Mouse (Mus musculus): Measurements from ENCODE around the gene Fbxl16. TPM values are rescaled to one million over a fixed set of nuclear protein-coding genes. Genes with fewer than 3 reads are reported as not detected.
A peak's percentile ranks its signal among the peaks of the same experiment; 100 is the strongest.

Fbxl16 gene
- total and polyA plus RNA-seq, 2 experiments from 2014 or later: 45.8 to 143 TPM

- 91% methylated on average over 4 of the region's 4 CpGs for WGBS
- H3K27me3 ChIP-seq (ENCODE audit: insufficient read depth, low read length): no peaks in the 10 kb centered on the region
- DNase-seq (ENCODE audit: low spot score): no peak
- ATAC-seq: no peak
- H3K27ac ChIP-seq: no peak overlapping the region
- peak overlapping the region; percentile 67 for H3K4me2 ChIP-seq (ENCODE audit: low read depth, low read length)
- H3K4me3 ChIP-seq (ENCODE audit: low read length): peak overlapping the region; percentile 83
- H3K9me3 ChIP-seq (ENCODE audit: low read length): no peaks in the 10 kb centered on the region
- H3K36me3 ChIP-seq (ENCODE audit: insufficient read depth, low read length): peaks cover 37% of the 10 kb centered on the region
- no peak for TF ChIP-seq CTCF (IDR thresholded peaks at IDR 0.05; ENCODE audit: low read depth)
- peak overlapping the region; percentile 75 for H3K9ac ChIP-seq (replicated peaks; ENCODE audit: low read length)
- peaks cover 7% of the 10 kb centered on the region; the same call in 1 of the 2 replicates for H3K4me1 ChIP-seq (ENCODE audit: insufficient read depth, low read length)
Measured at GRCm38 (mm10) chr17:25843122-25843521, 34.2 kb downstream of the Fbxl16 start.

- TF ChIP-seq CTCF (IDR thresholded peaks at IDR 0.05; ENCODE audit: low read depth): no peak
- H3K9me3 ChIP-seq (ENCODE audit: low read length): no peaks in the 10 kb centered on the region
- WGBS: 3% methylated on average over 37 of the region's 38 CpGs
- peaks cover 36% of the 10 kb centered on the region for H3K36me3 ChIP-seq (ENCODE audit: insufficient read depth, low read length)
- DNase-seq (ENCODE audit: low spot score): peak; percentile 32
- peak overlapping the region; percentile 75 for H3K9ac ChIP-seq (replicated peaks; ENCODE audit: low read length)
- no peaks in the 10 kb centered on the region for H3K27me3 ChIP-seq (ENCODE audit: insufficient read depth, low read length)
- H3K4me2 ChIP-seq (ENCODE audit: low read depth, low read length): peak overlapping the region; percentile 67
- peak overlapping the region; percentile 83 for H3K4me3 ChIP-seq (ENCODE audit: low read length)
- peak overlapping the region; percentile 83 for H3K27ac ChIP-seq
- ATAC-seq: no peak
- H3K4me1 ChIP-seq (ENCODE audit: insufficient read depth, low read length): peaks cover 7% of the 10 kb centered on the region; the same call in 1 of the 2 replicates
Measured at GRCm38 (mm10) chr17:25843636-25844395, 34.9 kb downstream of the Fbxl16 start.

- 2% methylated on average over 17 of the region's 21 CpGs for WGBS
- peak within 1 kb of the TSS; percentile 67 for H3K4me2 ChIP-seq (ENCODE audit: low read depth, low read length)
- peak; percentile 82 for TF ChIP-seq CTCF (IDR thresholded peaks at IDR 0.05; ENCODE audit: low read depth)
- peak within 1 kb of the TSS; percentile 83 for H3K4me3 ChIP-seq (ENCODE audit: low read length)
- H3K9ac ChIP-seq (replicated peaks; ENCODE audit: low read length): peak within 1 kb of the TSS; percentile 75
- H3K27me3 ChIP-seq (ENCODE audit: insufficient read depth, low read length): no peaks in the 10 kb centered on the region
- ATAC-seq (peak; percentile 95), DNase-seq (ENCODE audit: low spot score) (peak; percentile 96)
- peaks cover 30% of the 10 kb centered on the region for H3K36me3 ChIP-seq (ENCODE audit: insufficient read depth, low read length)
- H3K4me1 ChIP-seq (ENCODE audit: insufficient read depth, low read length): peaks cover 7% of the 10 kb centered on the region; the same call in 1 of the 2 replicates
- peak within 1 kb of the TSS; percentile 83 for H3K27ac ChIP-seq
- H3K9me3 ChIP-seq (ENCODE audit: low read length): no peaks in the 10 kb centered on the region
Measured at GRCm38 (mm10) chr17:25844396-25844901, 35.6 kb downstream of the Fbxl16 start, which contains the start of gene Rhot2. Gene Rhot2 (minus strand): TSS chr17:25844851.

- no peaks in the 10 kb centered on the region for H3K9me3 ChIP-seq (ENCODE audit: low read length)
- ATAC-seq (no peak), DNase-seq (ENCODE audit: low spot score) (no peak)
- H3K4me1 ChIP-seq (ENCODE audit: insufficient read depth, low read length): peaks cover 11% of the 10 kb centered on the region
- no peak for TF ChIP-seq CTCF (IDR thresholded peaks at IDR 0.05; ENCODE audit: low read depth)
- peak overlapping the region; percentile 82 for H3K4me2 ChIP-seq (ENCODE audit: low read depth, low read length)
- WGBS: 93% methylated on average over 6 of the region's 6 CpGs
- H3K36me3 ChIP-seq (ENCODE audit: insufficient read depth, low read length): peaks cover 5% of the 10 kb centered on the region; the same call in 1 of the 2 replicates
- H3K27ac ChIP-seq: no peak overlapping the region
- no peak overlapping the region for H3K4me3 ChIP-seq (ENCODE audit: low read length)
- peak overlapping the region; percentile 72 for H3K9ac ChIP-seq (replicated peaks; ENCODE audit: low read length)
- H3K27me3 ChIP-seq (ENCODE audit: insufficient read depth, low read length): no peaks in the 10 kb centered on the region
Measured at GRCm38 (mm10) chr17:25860229-25860628, 51.3 kb downstream of the Fbxl16 start.

GRCm38 (mm10) chr17:25860832-25861703, 52.2 kb downstream of the Fbxl16 start, which contains the start of gene Wdr90:
Gene Wdr90 (minus strand): TSS chr17:25861501.
- H3K4me3 ChIP-seq (ENCODE audit: low read length): peak within 1 kb of the TSS; percentile 61
- H3K36me3 ChIP-seq (ENCODE audit: insufficient read depth, low read length): peaks cover 5% of the 10 kb centered on the region; the same call in 1 of the 2 replicates
- peak within 1 kb of the TSS; percentile 72 for H3K9ac ChIP-seq (replicated peaks; ENCODE audit: low read length)
- peak within 1 kb of the TSS; percentile 82 for H3K4me2 ChIP-seq (ENCODE audit: low read depth, low read length)
- TF ChIP-seq CTCF (IDR thresholded peaks at IDR 0.05; ENCODE audit: low read depth): peak; percentile 43
- peaks cover 11% of the 10 kb centered on the region for H3K4me1 ChIP-seq (ENCODE audit: insufficient read depth, low read length)
- H3K27me3 ChIP-seq (ENCODE audit: insufficient read depth, low read length): no peaks in the 10 kb centered on the region
- ATAC-seq (peak; percentile 94), DNase-seq (ENCODE audit: low spot score) (peak; percentile 98)
- 3% methylated on average over 65 of the region's 65 CpGs for WGBS
- peak within 1 kb of the TSS; percentile 84 for H3K27ac ChIP-seq
- H3K9me3 ChIP-seq (ENCODE audit: low read length): no peaks in the 10 kb centered on the region

All from hindbrain, postnatal 0 days (tissue).